Mouse (Mus musculus) layer of hippocampus, postnatal 14 days (tissue): ENCODE data around the gene Ftsj3. TPM values are rescaled to one million over a fixed set of nuclear protein-coding genes. Genes with fewer than 3 reads are reported as not detected.
"Not testable (repeated sequence)": the region's sequence is repeated elsewhere in the genome, so short reads cannot be mapped to it uniquely, and the experiment has no call there.

ENCODE experiments used
- DNase-seq, 2 experiments: peaks; one replicate each; pipeline ENCODE4 v3.0.0; 2021 to 2022; ENCODE audit warnings: low spot score in 2 of 2, mixed read lengths in 1 of 2
- total RNA-seq, 2 experiments: library from RNA; stranded (reverse); gene quantifications; 2 replicates each; pipeline ENCODE4 v1.2.3; 2021

Gene Ftsj3
- total RNA-seq, 2 experiments from 2014 or later: 31.0 to 36.6 TPM

GRCm38 (mm10) chr11:106271131-106271793 lies 15.4 kb upstream of the Ftsj3 start:
- DNase-seq: no peak

- no peak for DNase-seq
These were observed 13.2 kb upstream of the Ftsj3 start for GRCm38 (mm10) chr11:106269060-106269431.

- DNase-seq: peak; percentile 63 to 89
These were observed 12.6 kb upstream of the Ftsj3 start for GRCm38 (mm10) chr11:106268326-106269059.

GRCm38 (mm10) chr11:106267871-106268270 lies 12.0 kb upstream of the Ftsj3 start:
- no peak for DNase-seq

- peak; percentile 33 to 56 for DNase-seq
These were observed 11.5 kb upstream of the Ftsj3 start for GRCm38 (mm10) chr11:106267311-106267852.

GRCm38 (mm10) chr11:106266431-106266830 lies 10.6 kb upstream of the Ftsj3 start:
- no peak for DNase-seq

GRCm38 (mm10) chr11:106265570-106265969 lies 9.7 kb upstream of the Ftsj3 start:
- no peak for DNase-seq

- DNase-seq: no peak
These were observed 9.1 kb upstream of the Ftsj3 start for GRCm38 (mm10) chr11:106264988-106265387.

GRCm38 (mm10) chr11:106263963-106264362 lies 8.1 kb upstream of the Ftsj3 start:
- DNase-seq: no peak

GRCm38 (mm10) chr11:106260826-106261450 lies 5.1 kb upstream of the Ftsj3 start:
- DNase-seq: no peak

- no peak for DNase-seq
These were observed 896 bp upstream of the Ftsj3 start for GRCm38 (mm10) chr11:106256775-106257174.

GRCm38 (mm10) chr11:106255174-106255573 lies 705 bp downstream of the Ftsj3 start:
- no peak for DNase-seq

GRCm38 (mm10) chr11:106254767-106255166 lies 1.1 kb downstream of the Ftsj3 start:
- DNase-seq: no peak

GRCm38 (mm10) chr11:106249326-106249725 lies 6.6 kb downstream of the Ftsj3 start:
- no peak for DNase-seq

GRCm38 (mm10) chr11:106246834-106247233 lies 9.0 kb downstream of the Ftsj3 start:
- DNase-seq: no peak

- DNase-seq: not testable (repeated sequence)
These were observed 21.9 kb downstream of the Ftsj3 start for GRCm38 (mm10) chr11:106233978-106234377.

- DNase-seq: no peak
These were observed 35.3 kb downstream of the Ftsj3 start for GRCm38 (mm10) chr11:106220603-106221002.

- DNase-seq: peak; percentile 90 to 96
These were observed 39.0 kb downstream of the Ftsj3 start, which contains the start of gene Ddx42 for GRCm38 (mm10) chr11:106216730-106217490. Gene Ddx42, plus strand, starts transcription at chr11:106216926.

GRCm38 (mm10) chr11:106215927-106216729 lies 39.8 kb downstream of the Ftsj3 start, which contains the start of gene Ccdc47:
Gene Ccdc47, minus strand, starts transcription at chr11:106216344.
- peak; percentile 93 to 99 for DNase-seq

GRCm38 (mm10) chr11:106215450-106215859 lies 40.4 kb downstream of the Ftsj3 start:
- no peak for DNase-seq
